Mouse (Mus musculus): Measurements from ENCODE around the gene Slc17a5. TPM values are rescaled to one million over a fixed set of nuclear protein-coding genes. Genes with fewer than 3 reads are reported as not detected.

The Slc17a5 gene
- 22.7 and 23.3 TPM in 2 replicates for polyA plus RNA-seq (2015; fragmentation: Nextera tagmentation; extraction: Ambion mirVana)

DNA sequence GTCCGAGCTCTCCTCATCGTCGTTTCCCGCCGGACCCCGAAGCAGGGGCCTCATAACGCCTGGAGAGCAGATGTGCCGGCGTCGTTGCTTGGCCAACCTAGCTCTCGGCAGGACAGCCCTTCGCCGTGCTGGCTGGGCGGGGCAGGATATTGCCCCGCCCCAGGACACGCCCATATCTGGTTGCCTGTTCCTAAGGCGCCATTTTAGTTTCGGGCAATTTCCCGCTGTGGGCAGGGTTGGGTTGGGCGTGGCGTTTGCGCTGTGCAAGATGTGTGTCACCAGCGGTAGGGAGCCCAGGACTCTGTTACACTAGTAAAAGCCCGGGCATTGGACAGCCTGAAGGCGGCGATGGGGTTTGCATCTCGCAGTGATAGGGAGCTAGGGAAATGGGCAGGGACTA lies at the start of gene Slc17a5:
TSS of gene Slc17a5 (minus strand) at position 128 of the 400 bp plus-strand sequence.
- Histone ChIP-seq H3K27me3 (no peaks in the 10 kb centered on the region), H3K4me3 (peak within 1 kb of the TSS; percentile 70), H3K4me2 (peak within 1 kb of the TSS; percentile 66), H3K9ac (peak within 1 kb of the TSS; percentile 79), H3K9me3 (no peaks in the 10 kb centered on the region), H3K4me1 (peaks cover 23% of the 10 kb centered on the region), H3K36me3 (peaks cover 14% of the 10 kb centered on the region), H3K27ac (peak within 1 kb of the TSS; percentile 86)
- under 1% methylated on average over 27 of the region's 27 CpGs for WGBS
- ATAC-seq (ENCODE audit: insufficient number of reproducible peaks, insufficient read depth, low FRiP score, low TSS enrichment, low read depth) = peak; percentile 96

DNA sequence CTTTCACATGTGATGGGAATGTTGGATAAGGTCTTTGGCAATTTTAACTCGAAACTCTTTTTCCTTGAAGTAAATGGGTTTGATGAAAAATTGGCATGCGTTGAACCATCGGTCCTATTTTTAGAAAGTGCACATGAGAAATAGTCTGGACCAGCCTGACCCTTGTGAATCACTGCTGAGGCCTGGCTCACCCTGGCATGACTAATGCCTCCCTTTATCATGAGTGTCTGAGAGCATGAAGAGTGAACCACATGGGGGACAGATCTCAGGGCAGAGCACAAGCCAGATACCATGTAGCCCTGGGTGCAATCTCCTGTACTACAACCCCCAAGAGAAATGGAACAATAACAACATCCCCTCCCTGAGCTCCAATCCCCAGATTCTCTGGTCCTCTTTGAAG lies 46.1 kb upstream of the Slc17a5 start:
- Histone ChIP-seq H3K9ac (no peak overlapping the region), H3K4me3 (no peak overlapping the region), H3K36me3 (no peaks in the 10 kb centered on the region), H3K27ac (no peak overlapping the region), H3K4me1 (peaks cover 3% of the 10 kb centered on the region; the same call in 1 of the 2 replicates), H3K27me3 (no peaks in the 10 kb centered on the region), H3K9me3 (no peaks in the 10 kb centered on the region), H3K4me2 (no peak overlapping the region)
- WGBS = 98% methylated on average over 3 of the region's 3 CpGs
- no peak for ATAC-seq (ENCODE audit: insufficient number of reproducible peaks, insufficient read depth, low FRiP score, low TSS enrichment, low read depth)

DNA sequence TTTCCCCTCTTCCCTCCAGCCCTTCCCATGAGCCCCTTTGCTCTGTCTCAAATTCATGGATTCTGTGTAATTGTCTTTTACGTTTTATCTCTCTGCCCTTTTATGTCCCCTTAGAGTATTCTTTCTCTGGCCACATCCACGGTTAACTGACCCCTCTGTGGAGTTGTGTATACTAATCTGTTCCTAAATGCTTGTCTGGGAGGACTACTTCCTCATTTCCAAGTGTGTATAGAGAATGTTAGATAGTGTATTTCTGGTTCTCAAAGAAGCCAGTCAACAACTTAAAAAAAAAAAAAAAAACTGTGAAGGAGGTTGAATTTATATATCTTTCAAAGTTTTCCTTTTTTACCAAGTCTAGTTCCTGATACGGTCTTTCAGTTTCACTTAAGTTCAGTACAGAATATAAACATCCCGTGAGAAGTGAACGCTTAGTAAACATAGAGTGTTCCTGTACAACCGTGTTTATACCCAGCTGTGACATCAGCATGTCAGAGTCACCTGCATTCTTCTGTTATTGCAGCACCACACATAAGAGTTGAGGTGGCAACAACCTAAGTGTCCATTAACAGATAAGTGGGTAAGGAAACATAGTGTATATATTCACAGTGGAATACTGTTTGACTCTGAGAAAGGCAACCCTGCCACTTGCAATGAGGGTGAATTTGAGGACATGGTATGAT lies 44.1 kb upstream of the Slc17a5 start:
- 78% methylated on average over 6 of the region's 6 CpGs for WGBS
- Histone ChIP-seq H3K9me3 (no peaks in the 10 kb centered on the region), H3K27me3 (no peaks in the 10 kb centered on the region), H3K36me3 (no peaks in the 10 kb centered on the region), H3K4me1 (no peaks in the 10 kb centered on the region), H3K4me2 (no peak overlapping the region), H3K9ac (no peak overlapping the region), H3K4me3 (no peak overlapping the region), H3K27ac (no peak overlapping the region)
- no peak for ATAC-seq (ENCODE audit: insufficient number of reproducible peaks, insufficient read depth, low FRiP score, low TSS enrichment, low read depth)

DNA sequence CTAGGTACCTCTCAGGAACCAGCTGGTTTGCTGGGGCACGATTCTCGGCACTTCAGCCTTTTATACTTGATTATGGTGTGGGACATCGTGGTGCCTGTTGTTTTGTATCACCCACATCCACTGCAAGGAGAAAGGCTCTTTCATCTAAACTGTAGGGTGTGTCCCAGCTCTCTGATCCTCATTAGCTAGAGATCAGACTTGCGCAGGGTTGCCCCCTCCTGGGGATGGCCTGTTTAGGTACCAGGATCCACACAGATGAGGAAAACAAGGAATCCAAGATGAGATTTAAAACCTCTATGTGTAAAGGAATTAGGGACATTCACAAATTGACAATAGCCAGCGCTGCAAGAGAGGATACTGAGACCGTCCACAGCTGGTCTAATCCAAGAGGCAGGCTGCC lies 42.1 kb upstream of the Slc17a5 start:
- no peaks in the 10 kb centered on the region for H3K4me1 ChIP-seq
- no peaks in the 10 kb centered on the region for H3K36me3 ChIP-seq
- H3K4me3 ChIP-seq = no peak overlapping the region
- ATAC-seq (ENCODE audit: insufficient number of reproducible peaks, insufficient read depth, low FRiP score, low TSS enrichment, low read depth) = no peak
- H3K27ac ChIP-seq = no peak overlapping the region
- H3K9ac ChIP-seq = no peak overlapping the region
- WGBS = 46% methylated on average over 6 of the region's 6 CpGs
- no peaks in the 10 kb centered on the region for H3K9me3 ChIP-seq
- no peak overlapping the region for H3K4me2 ChIP-seq
- H3K27me3 ChIP-seq = no peaks in the 10 kb centered on the region

DNA sequence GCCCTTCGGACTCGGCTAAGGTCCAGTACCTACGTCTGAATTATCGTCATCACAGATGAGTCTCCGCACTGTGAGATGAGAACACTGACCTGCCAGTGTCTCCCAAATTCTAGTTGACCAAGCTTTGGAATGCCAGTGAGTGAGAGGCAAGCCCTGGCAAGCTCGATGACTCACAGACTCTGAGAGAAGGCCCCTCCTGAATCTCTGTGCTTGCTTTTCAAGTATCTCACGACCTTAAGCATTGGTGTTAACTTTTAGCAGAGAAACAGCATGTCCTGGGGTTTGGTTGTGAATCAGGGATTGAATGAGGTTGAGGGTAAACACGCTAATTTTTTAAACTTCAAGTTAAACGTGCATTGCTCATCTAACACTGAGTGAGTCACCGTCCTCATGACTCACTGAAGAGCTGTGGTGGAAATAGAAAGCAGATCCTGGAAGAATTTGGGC lies 35.5 kb upstream of the Slc17a5 start:
- 67% methylated on average over 10 of the region's 10 CpGs for WGBS
- H3K4me1 ChIP-seq = no peaks in the 10 kb centered on the region

DNA sequence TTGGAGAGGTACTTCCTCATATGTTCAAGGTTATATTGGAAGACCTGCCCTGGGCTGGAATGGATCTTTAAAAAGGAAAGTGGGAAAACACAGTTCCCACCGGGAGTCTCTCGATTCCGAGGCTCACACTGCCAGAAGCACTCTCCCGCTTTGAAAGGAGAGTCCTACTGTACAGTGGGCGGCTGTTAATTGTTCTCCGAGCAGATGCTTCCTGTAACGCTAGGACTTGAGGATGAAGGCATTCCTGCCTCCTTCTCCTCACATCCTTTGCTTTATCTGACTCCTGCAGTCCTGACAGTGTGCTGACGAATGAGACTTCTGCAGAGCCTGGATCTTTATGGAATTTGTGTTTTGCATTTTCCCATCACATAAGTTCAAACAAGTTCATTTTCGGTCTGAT lies 31.4 kb upstream of the Slc17a5 start:
- no peak for ATAC-seq (ENCODE audit: insufficient number of reproducible peaks, insufficient read depth, low FRiP score, low TSS enrichment, low read depth)
- Histone ChIP-seq H3K4me3 (no peak overlapping the region), H3K4me1 (peaks cover 18% of the 10 kb centered on the region), H3K9ac (no peak overlapping the region), H3K4me2 (no peak overlapping the region), H3K27ac (no peak overlapping the region), H3K9me3 (no peaks in the 10 kb centered on the region), H3K27me3 (no peaks in the 10 kb centered on the region), H3K36me3 (no peaks in the 10 kb centered on the region)
- 80% methylated on average over 9 of the region's 9 CpGs for WGBS

More for the DNA sequence above, 35.5 kb upstream of the Slc17a5 start:
- Histone ChIP-seq H3K36me3 (no peaks in the 10 kb centered on the region), H3K27ac (no peak overlapping the region), H3K4me2 (no peak overlapping the region), H3K27me3 (no peaks in the 10 kb centered on the region), H3K4me3 (no peak overlapping the region), H3K9ac (no peak overlapping the region), H3K9me3 (no peaks in the 10 kb centered on the region)
- ATAC-seq (ENCODE audit: insufficient number of reproducible peaks, insufficient read depth, low FRiP score, low TSS enrichment, low read depth) = no peak

DNA sequence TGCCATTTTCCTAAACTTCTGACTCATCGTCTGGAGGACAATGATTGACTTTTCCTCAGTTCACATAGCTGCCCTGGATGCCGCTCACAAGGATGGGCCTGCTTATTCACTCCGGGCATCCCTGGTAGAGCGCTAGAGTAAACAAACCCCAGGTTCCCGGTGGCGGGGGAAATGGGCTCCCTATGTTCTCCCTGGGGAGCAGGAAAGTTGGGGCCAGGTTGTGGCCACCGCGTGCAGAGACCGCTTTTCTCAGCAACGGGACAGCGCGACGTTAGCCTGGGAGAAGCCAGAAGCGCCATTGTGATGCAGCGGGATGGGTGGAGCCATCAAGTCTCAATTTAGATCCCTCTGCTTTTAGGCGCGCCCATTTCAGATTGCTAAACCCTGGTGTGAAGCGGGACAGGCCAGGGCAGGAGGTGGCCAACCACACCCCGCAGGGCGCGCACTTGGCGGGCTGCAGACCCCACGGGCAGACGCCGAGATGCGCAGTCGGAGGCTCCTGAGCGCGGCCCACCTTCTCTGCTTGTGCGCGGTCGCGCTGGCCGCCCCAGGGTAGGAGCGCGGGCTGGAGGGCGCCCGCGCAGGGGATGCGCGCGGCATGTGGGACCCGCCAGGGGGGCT lies 27.7 kb upstream of the Slc17a5 start, which contains the start of gene Cd109:
TSS of gene Cd109 (plus strand) at position 146 of the 621 bp plus-strand sequence.
- no peaks in the 10 kb centered on the region for H3K27me3 ChIP-seq
- H3K9me3 ChIP-seq = no peaks in the 10 kb centered on the region
- H3K4me2 ChIP-seq = peak within 1 kb of the TSS; percentile 92
- H3K4me3 ChIP-seq = peak within 1 kb of the TSS; percentile 68
- WGBS = under 1% methylated on average over 43 of the region's 43 CpGs
- H3K36me3 ChIP-seq = no peaks in the 10 kb centered on the region
- peak within 1 kb of the TSS; percentile 84 for H3K9ac ChIP-seq
- peak within 1 kb of the TSS; percentile 68; the same call in 1 of the 2 replicates for H3K27ac ChIP-seq
- H3K4me1 ChIP-seq = peaks cover 19% of the 10 kb centered on the region
- ATAC-seq (ENCODE audit: insufficient number of reproducible peaks, insufficient read depth, low FRiP score, low TSS enrichment, low read depth) = peak; percentile 48

DNA sequence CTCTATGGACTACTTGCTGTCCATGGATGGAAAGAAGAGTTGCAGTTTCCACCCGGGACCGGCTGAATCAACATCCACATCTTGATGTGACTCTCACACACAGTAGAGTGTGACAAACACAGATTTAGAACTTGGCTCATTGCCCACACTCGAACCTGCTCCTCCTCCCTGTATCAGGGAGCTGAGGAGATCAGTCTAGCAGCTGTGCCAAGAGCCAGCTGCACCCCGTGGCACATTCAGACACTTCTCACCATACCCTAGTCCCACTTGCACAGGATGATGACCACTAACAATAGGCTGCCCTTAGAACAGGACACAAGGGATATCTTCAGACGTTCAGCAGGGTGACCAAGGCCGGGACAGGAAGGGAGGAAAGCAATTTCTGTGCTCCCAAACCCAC lies 26.4 kb upstream of the Slc17a5 start:
- no peak overlapping the region for H3K4me3 ChIP-seq
- peaks cover 19% of the 10 kb centered on the region for H3K4me1 ChIP-seq
- H3K27me3 ChIP-seq = no peaks in the 10 kb centered on the region
- no peaks in the 10 kb centered on the region for H3K36me3 ChIP-seq
- H3K9ac ChIP-seq = no peak overlapping the region
- no peak overlapping the region for H3K27ac ChIP-seq
- ATAC-seq (ENCODE audit: insufficient number of reproducible peaks, insufficient read depth, low FRiP score, low TSS enrichment, low read depth) = no peak
- 55% methylated on average over 6 of the region's 6 CpGs for WGBS
- H3K4me2 ChIP-seq = no peak overlapping the region
- H3K9me3 ChIP-seq = no peaks in the 10 kb centered on the region

DNA sequence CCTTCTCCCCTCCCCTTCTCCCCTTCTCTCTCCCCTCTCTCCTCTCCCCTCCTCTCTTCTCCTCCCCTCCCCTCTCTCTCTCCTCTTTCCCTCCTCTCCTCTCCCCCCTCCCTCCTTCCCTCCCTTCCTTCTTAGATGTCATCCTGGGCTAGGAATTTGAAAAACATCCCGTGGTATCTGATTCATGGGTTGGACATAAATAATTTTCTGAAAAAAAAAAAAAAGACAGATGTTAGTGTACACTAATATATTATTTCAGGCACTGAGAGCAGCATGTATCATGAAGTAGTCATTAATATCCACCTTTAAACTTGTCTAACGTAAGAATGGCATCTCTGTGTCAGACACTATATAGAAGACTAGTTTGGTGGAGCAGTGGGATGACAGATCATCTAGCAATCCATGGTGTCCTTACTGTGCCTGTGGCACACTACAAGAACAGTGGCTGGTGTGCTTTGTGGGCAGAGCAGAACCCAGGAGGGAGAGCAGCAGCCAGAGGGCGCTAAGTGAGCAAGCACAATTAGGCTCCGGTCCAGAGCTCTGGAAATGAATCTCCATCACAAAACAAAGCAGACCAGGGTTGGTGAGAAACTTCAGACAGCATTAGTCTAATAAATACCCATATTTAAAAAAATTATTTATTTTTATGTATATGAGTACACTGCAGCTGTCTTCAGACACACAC lies 13.3 kb upstream of the Slc17a5 start:
- Histone ChIP-seq H3K36me3 (no peaks in the 10 kb centered on the region), H3K9me3 (no peaks in the 10 kb centered on the region), H3K4me3 (no peak overlapping the region), H3K9ac (no peak overlapping the region), H3K27me3 (no peaks in the 10 kb centered on the region), H3K4me2 (no peak overlapping the region), H3K27ac (no peak overlapping the region), H3K4me1 (no peaks in the 10 kb centered on the region)
- 59% methylated on average over 4 of the region's 4 CpGs for WGBS
- no peak for ATAC-seq (ENCODE audit: insufficient number of reproducible peaks, insufficient read depth, low FRiP score, low TSS enrichment, low read depth)

DNA sequence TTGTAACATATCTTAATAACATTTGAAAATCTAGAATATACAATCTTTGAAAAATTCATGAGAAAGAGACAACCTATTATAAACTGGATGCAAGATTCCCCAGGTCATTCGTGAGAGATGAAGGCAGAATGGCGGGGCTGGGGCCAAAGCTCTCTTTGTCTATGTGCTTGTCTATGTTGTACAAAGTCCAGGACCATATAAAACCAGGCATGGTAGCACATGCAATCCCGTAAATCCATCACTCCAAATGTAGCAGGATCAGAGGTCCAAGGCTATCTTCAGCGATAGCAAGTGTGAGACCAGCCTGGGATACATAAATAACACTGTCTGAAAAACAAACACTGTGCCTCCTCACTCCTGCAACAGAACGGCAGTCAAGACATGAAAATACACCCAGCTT lies 12.1 kb upstream of the Slc17a5 start:
- Histone ChIP-seq H3K36me3 (no peaks in the 10 kb centered on the region), H3K4me3 (no peak overlapping the region), H3K4me2 (no peak overlapping the region), H3K9ac (no peak overlapping the region), H3K9me3 (no peaks in the 10 kb centered on the region), H3K4me1 (no peaks in the 10 kb centered on the region), H3K27ac (no peak overlapping the region), H3K27me3 (no peaks in the 10 kb centered on the region)
- ATAC-seq (ENCODE audit: insufficient number of reproducible peaks, insufficient read depth, low FRiP score, low TSS enrichment, low read depth) = no peak
- 84% methylated on average over 5 of the region's 5 CpGs for WGBS

DNA sequence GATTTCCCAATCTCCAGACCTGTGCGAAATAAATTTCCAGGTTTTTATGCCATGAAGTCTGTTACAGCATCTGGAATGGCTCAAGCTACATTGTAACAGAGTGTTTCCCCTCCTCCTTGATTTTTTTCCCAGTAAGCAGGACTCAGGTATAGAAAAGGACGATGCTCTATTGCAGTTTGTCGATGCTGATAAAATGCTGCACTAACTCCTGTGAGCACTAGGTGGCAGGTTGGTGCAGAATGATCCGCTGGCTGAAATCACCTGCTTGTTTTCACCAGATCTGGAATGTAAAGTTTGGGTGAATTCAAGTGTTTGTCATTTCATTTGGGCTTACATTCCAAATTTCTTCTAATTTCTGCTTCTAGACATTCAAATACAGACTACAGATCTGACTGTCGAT lies 9.0 kb upstream of the Slc17a5 start:
- Histone ChIP-seq H3K27me3 (no peaks in the 10 kb centered on the region), H3K9me3 (no peaks in the 10 kb centered on the region), H3K36me3 (no peaks in the 10 kb centered on the region), H3K27ac (no peak overlapping the region), H3K4me1 (no peaks in the 10 kb centered on the region), H3K4me3 (no peak overlapping the region), H3K4me2 (no peak overlapping the region), H3K9ac (no peak overlapping the region)
- ATAC-seq (ENCODE audit: insufficient number of reproducible peaks, insufficient read depth, low FRiP score, low TSS enrichment, low read depth) = no peak
- 4% methylated on average over 5 of the region's 5 CpGs for WGBS

All from embryonic facial prominence, embryonic 13.5 days (tissue).